Mouse (Mus musculus): ENCODE measurements around the gene Lhfpl2. TPM values are rescaled to one million over a fixed set of nuclear protein-coding genes. Genes with fewer than 3 reads are reported as not detected.

The Lhfpl2 gene
- polyA plus RNA-seq (2012; rRNA removed) = 76.3 and 93.5 TPM in 2 replicates

DNA sequence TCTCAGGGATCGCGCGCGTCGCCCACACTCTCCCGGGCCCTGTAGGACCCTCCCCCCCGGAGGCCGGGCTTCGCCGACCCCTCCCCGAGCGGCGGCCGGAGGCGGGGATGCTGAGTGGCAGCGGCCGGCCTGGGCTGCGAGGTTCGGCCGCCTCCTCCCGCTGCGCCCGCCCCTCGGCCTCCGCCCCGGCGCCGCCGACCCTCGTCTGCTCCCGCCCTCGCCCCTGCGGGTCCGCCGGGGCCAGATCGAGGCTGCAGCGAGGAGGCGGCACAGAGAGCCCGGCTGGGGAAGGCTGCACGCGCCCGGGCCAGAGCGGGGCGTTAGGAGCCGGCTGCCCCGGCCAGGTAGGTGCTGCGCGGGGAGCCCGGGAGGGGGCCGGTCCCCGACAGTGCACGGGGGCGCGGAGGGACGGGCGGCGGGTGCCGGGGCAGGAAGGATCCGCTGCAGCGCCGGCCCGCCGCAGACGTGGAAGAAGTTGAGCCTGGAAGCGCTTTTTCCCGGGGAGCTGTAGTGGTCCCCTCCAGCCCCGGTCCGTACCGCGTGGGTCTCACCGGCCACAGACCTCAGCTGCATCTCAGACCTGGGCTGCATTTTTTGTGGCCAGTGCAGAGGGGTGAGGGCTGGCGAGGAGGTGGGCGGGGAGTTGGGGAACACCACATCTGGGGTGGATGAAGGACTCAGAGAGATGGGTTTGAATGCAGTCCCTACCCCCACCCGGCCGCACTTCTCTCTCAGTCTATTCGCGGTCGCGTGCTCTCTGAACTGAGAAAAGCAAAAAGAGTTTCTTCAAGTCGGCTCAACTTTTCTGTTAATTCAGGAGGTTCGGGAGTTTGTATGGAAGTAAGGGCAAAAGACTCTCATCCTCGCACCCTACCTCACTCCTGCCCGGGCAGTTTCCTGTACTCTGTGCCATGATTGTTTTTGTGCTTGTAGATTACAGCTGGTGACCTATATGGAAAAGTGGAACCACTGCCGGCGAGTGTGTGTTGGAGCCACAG, at the start of gene Lhfpl2:
Gene Lhfpl2, plus strand, starts transcription at position 234 of the 998 bp plus-strand sequence.

Other genes with a start within 250 kb of the Lhfpl2 start
- 24.3 and 29.5 TPM in 2 replicates for gene Scamp1, start 228.1 kb downstream of the Lhfpl2 start, polyA plus RNA-seq (2012; rRNA removed)